Mouse (Mus musculus) hematopoietic stem cell, adult 5-6 weeks (primary cell): ENCODE results near the gene Tlr5. TPM values are rescaled to one million over a fixed set of nuclear protein-coding genes. Genes with fewer than 3 reads are reported as not detected.

Source experiments
- ATAC-seq, 2 experiments: fragments of 125-278 bp in 1 of 2; replicated peaks in 1 of 2; 2 replicates each; pipeline ENCODE4 v1.8.0; 2016 to 2017; ENCODE audit warnings: inconsistent platforms in 2 of 2, mild to moderate bottlenecking in 2 of 2, moderate number of reproducible peaks in 2 of 2, low read depth in 1 of 2, moderate TSS enrichment in 1 of 2; ENCODE audit not compliant: low FRiP score in 2 of 2, poor library complexity in 2 of 2, severe bottlenecking in 2 of 2, insufficient read depth in 1 of 2, low TSS enrichment in 1 of 2
- total RNA-seq: library from RNA; stranded (forward); fragments of 172-1452, 232-1000 nt; gene quantifications from 2 replicates; pipeline ENCODE4 v1.2.3, GENCODE M21; 2017

The Tlr5 gene
- total RNA-seq, result 1.3 TPM in 1 of 2 replicates, not detected in the other

GRCm38 (mm10) chr1:182954287-182955046, at the start of gene Tlr5:
TSS of gene Tlr5 (plus strand) at chr1:182954788.
- ATAC-seq, result peak; percentile 7 to 22; a peak in 1 of 4 replicates

GRCm38 (mm10) chr1:182905669-182906068, 48.9 kb upstream of the Tlr5 start:
- ATAC-seq, result no peak

- ATAC-seq, result peak; percentile 80 to 91
These were observed 46.2 kb upstream of the Tlr5 start for GRCm38 (mm10) chr1:182908050-182909036.

GRCm38 (mm10) chr1:182909066-182909465, 45.5 kb upstream of the Tlr5 start:
- ATAC-seq, result no peak

- no peak for ATAC-seq
These were observed 45.0 kb upstream of the Tlr5 start for GRCm38 (mm10) chr1:182909596-182909995.

GRCm38 (mm10) chr1:182912591-182912990, 42.0 kb upstream of the Tlr5 start:
- ATAC-seq, result no peak

GRCm38 (mm10) chr1:182914121-182914908, 40.3 kb upstream of the Tlr5 start:
- no peak for ATAC-seq

GRCm38 (mm10) chr1:182916166-182916565, 38.4 kb upstream of the Tlr5 start:
- ATAC-seq, result no peak

- no peak for ATAC-seq
These were observed 35.8 kb upstream of the Tlr5 start for GRCm38 (mm10) chr1:182918718-182919346.

- ATAC-seq, result peak; percentile 71 to 73
These were observed 31.8 kb upstream of the Tlr5 start for GRCm38 (mm10) chr1:182922824-182923223.

GRCm38 (mm10) chr1:182926465-182926864, 28.1 kb upstream of the Tlr5 start:
- no peak for ATAC-seq

- ATAC-seq, result peak; percentile 86 to 92
These were observed 26.4 kb upstream of the Tlr5 start for GRCm38 (mm10) chr1:182927878-182928851.

- ATAC-seq, result no peak
These were observed 19.1 kb upstream of the Tlr5 start for GRCm38 (mm10) chr1:182935469-182935868.

GRCm38 (mm10) chr1:182937486-182938120, 17.0 kb upstream of the Tlr5 start:
- no peak for ATAC-seq

- ATAC-seq, result no peak
These were observed 12.7 kb upstream of the Tlr5 start for GRCm38 (mm10) chr1:182941921-182942320.

- no peak for ATAC-seq
These were observed 10.7 kb upstream of the Tlr5 start for GRCm38 (mm10) chr1:182943911-182944310.
